Comparison of ENCODE assay signal across 9 mouse cellular contexts in genomic region chr5:44943023-44943921, GRCm38 (mm10).
DNase-seq lines count a peak whose midpoint lies in the region; ATAC-seq lines count a peak whose summit lies in the region.
"Had no signal": no experiment of that assay in that cellular context is flagged by ENCODE, and none has a peak within 500 bp of the region (broad histone marks: within the 10 kb centered on the region; RNA-seq: fewer than 3 reads in every experiment).

No protein-coding gene starts in this region.

- H3K4me1 ChIP-seq in kidney, embryonic 15.5 days = peaks cover 16% of the 10 kb centered on the region
- H3K4me1 ChIP-seq in midbrain, embryonic 12.5 days = peaks cover 16% of the 10 kb centered on the region; the same call in 1 of the 2 replicates
- H3K4me1 ChIP-seq: megakaryocyte, embryonic 14.5 days had no signal

- peak overlapping the region; percentile 69 for H3K27ac ChIP-seq in kidney, embryonic 15.5 days
- H3K27ac ChIP-seq in midbrain, embryonic 12.5 days (replicated peaks) = 0 out of 2 replicates have a peak overlapping the region, but pooled peaks have one; percentile 10

- H3K27me3 ChIP-seq in kidney, embryonic 15.5 days = no peaks in the 10 kb centered on the region
- H3K27me3 ChIP-seq in midbrain, embryonic 12.5 days = no peaks in the 10 kb centered on the region
- H3K27me3 ChIP-seq: megakaryocyte, embryonic 14.5 days had no signal

- H3K9me3 ChIP-seq in kidney, embryonic 15.5 days (replicated peaks) = no peaks in the 10 kb centered on the region
- 0 out of 2 replicates have a peak, but pooled peaks cover 3% of the 10 kb centered on the region for H3K9me3 ChIP-seq in midbrain, embryonic 12.5 days

- ATAC-seq in kidney, embryonic 15.5 days (replicated peaks; ENCODE audit: low FRiP score) = peak; percentile 93
- ATAC-seq in midbrain, embryonic 12.5 days (ENCODE audit: low FRiP score, low read depth) = peak; percentile 79; the same call in 1 of the 2 replicates

- no peak overlapping the region for H3K9ac ChIP-seq in kidney, embryonic 15.5 days
- H3K9ac ChIP-seq in midbrain, embryonic 12.5 days (replicated peaks) = no peak overlapping the region

- H3K36me3 ChIP-seq in kidney, embryonic 15.5 days = no peaks in the 10 kb centered on the region
- no peaks in the 10 kb centered on the region for H3K36me3 ChIP-seq in midbrain, embryonic 12.5 days

- WGBS in kidney, embryonic 15.5 days = 21% methylated on average over 7 of the region's 7 CpGs
- WGBS in midbrain, embryonic 12.5 days = 31% methylated on average over 7 of the region's 7 CpGs

- DNase-seq in adrenal gland, postnatal 10 days = peak; percentile 46
- no peak for DNase-seq in adrenal gland, postnatal 4 days (ENCODE audit: low spot score in 2 of 2)
- peak; percentile 48 for DNase-seq in brain, adult 2 months (ENCODE audit: low read depth, low spot score)
- DNase-seq in Muller cell, postnatal 12 days (ENCODE audit: inconsistent ontology term) = no peak
- no peak for DNase-seq in thymus, postnatal 4 days
- no peak for DNase-seq in heart, adult 8-10 months (ENCODE audit: low spot score)

- no peak overlapping the region; the same call in 1 of the 2 replicates for H3K4me2 ChIP-seq in kidney, embryonic 15.5 days
- no peak overlapping the region for H3K4me2 ChIP-seq in midbrain, embryonic 12.5 days (replicated peaks)

- H3K4me3 ChIP-seq in kidney, embryonic 15.5 days (replicated peaks) = no peak overlapping the region
- H3K4me3 ChIP-seq in midbrain, embryonic 12.5 days = no peak overlapping the region
- H3K4me3 ChIP-seq: megakaryocyte, embryonic 14.5 days had no signal

Comparison
In these comparisons a context has a peak if more than half of its experiments do, and no peak if none do; other contexts are left out.
1. DNase-seq: peak in adrenal gland, postnatal 10 days (single experiment) and brain, adult 2 months (single experiment); none in adrenal gland, postnatal 4 days (0 of 2), Muller cell, postnatal 12 days (single experiment), thymus, postnatal 4 days (single experiment) and heart, adult 8-10 months (single experiment).